Mouse (Mus musculus) CH12.LX (cell line): ENCODE data around the gene Etfa. TPM values are rescaled to one million over a fixed set of nuclear protein-coding genes. Genes with fewer than 3 reads are reported as not detected.

Source experiments
- DNase-seq: peaks from one replicate; pipeline ENCODE4 v3.0.0-alpha.2; 2013; ENCODE audit errors: extremely low read depth
- H3K27ac ChIP-seq: 2 replicates; pipeline ENCODE4 v1.5.1; 2012; ENCODE audit warnings: low read depth, mild to moderate bottlenecking, control low read depth, moderate library complexity; ENCODE audit not compliant: insufficient read depth
- H3K27me3 ChIP-seq: replicated peaks from 2 replicates; pipeline ENCODE3; 2012; ENCODE audit warnings: inconsistent platforms
- H3K36me3 ChIP-seq, 2 experiments: replicated peaks in 1 of 2; 2 replicates each; pipeline versions ENCODE3 to v1.6.1; 2012; ENCODE audit warnings: inconsistent platforms in 1 of 2, low read length in 1 of 2, mild to moderate bottlenecking in 1 of 2, mixed read lengths in 1 of 2, moderate library complexity in 1 of 2; ENCODE audit not compliant: control insufficient read depth in 1 of 2, insufficient read depth in 1 of 2
- H3K4me1 ChIP-seq, 2 experiments: 2 replicates each; pipeline ENCODE4 v1.6.1; 2012; ENCODE audit warnings: inconsistent platforms in 1 of 2, moderate library complexity in 1 of 2; ENCODE audit not compliant: insufficient read depth in 2 of 2, control insufficient read depth in 1 of 2
- H3K4me2 ChIP-seq: 2 replicates; pipeline ENCODE4 v1.6.1; 2012; ENCODE audit warnings: low read depth, mild to moderate bottlenecking, control low read depth; ENCODE audit not compliant: poor library complexity, insufficient read depth, severe bottlenecking
- H3K4me3 ChIP-seq, 3 experiments: fragments of 150-350 bp in 1 of 3; sonication (generic) in 1 of 3; replicated peaks in 1 of 3; 2 replicates each; pipeline versions ENCODE3 to v1.5.1; 2011 to 2012; ENCODE audit warnings: low read depth in 2 of 3, low read length in 2 of 3, mild to moderate bottlenecking in 2 of 3, moderate library complexity in 2 of 3, control low read depth in 1 of 3, improper control_type of control experiment in 1 of 3, inconsistent platforms in 1 of 3, mixed read lengths in 1 of 3; ENCODE audit not compliant: poor library complexity in 1 of 3
- H3K79me2 ChIP-seq: replicated peaks from 2 replicates; pipeline ENCODE4 v1.6.1; 2012; ENCODE audit warnings: mild to moderate bottlenecking, moderate library complexity; ENCODE audit not compliant: control insufficient read depth, poor library complexity, insufficient read depth, severe bottlenecking; ENCODE audit errors: extremely low read depth
- H3K9ac ChIP-seq: 2 replicates; pipeline ENCODE4 v1.6.1; 2012; ENCODE audit warnings: low read depth, mild to moderate bottlenecking, control low read depth, moderate library complexity; ENCODE audit not compliant: insufficient read depth
- H3K9me3 ChIP-seq: replicated peaks from 2 replicates; pipeline ENCODE3; 2012; ENCODE audit warnings: low read length, inconsistent platforms, mixed read lengths
- CHD2 ChIP-seq: IDR thresholded peaks from 2 replicates; pipeline ENCODE4 v1.6.1; 2011; ENCODE audit warnings: low read length, improper control_type of control experiment
- EP300 ChIP-seq: IDR thresholded peaks from 2 replicates; pipeline ENCODE4 v1.6.1; 2011; ENCODE audit warnings: low read length, improper control_type of control experiment
- GABPA ChIP-seq: IDR thresholded peaks from 2 replicates; pipeline ENCODE4 v1.6.1; 2012; ENCODE audit warnings: low read depth, low read length, improper control_type of control experiment, inconsistent platforms; ENCODE audit not compliant: insufficient replicate concordance
- IRF4 ChIP-seq: IDR thresholded peaks from 2 replicates; pipeline ENCODE4 v1.6.1; 2014; ENCODE audit warnings: low read depth, mild to moderate bottlenecking, inconsistent platforms, low read length, improper control_type of control experiment
- JUN ChIP-seq: IDR thresholded peaks from 2 replicates; pipeline ENCODE4 v1.6.1; 2011; ENCODE audit warnings: low read depth, mild to moderate bottlenecking, low read length, improper control_type of control experiment, moderate library complexity; ENCODE audit not compliant: insufficient read depth
- MAFK ChIP-seq: IDR thresholded peaks from 2 replicates; pipeline ENCODE4 v1.6.1; 2011; ENCODE audit warnings: low read length, improper control_type of control experiment; ENCODE audit not compliant: insufficient replicate concordance
- MAZ ChIP-seq: IDR thresholded peaks from 2 replicates; pipeline ENCODE4 v1.6.1; 2012; ENCODE audit warnings: low read depth, mild to moderate bottlenecking, inconsistent platforms, low read length, improper control_type of control experiment, moderate library complexity
- NELFE ChIP-seq: IDR thresholded peaks from 2 replicates; pipeline ENCODE4 v1.6.1; 2011; ENCODE audit warnings: low read depth, low read length, improper control_type of control experiment
- PAX5 ChIP-seq: IDR thresholded peaks from 2 replicates; pipeline ENCODE4 v1.6.1; 2012; ENCODE audit warnings: low read length, inconsistent platforms, mixed read lengths
- POLR2A ChIP-seq: IDR thresholded peaks from 2 replicates; pipeline ENCODE4 v1.6.1; 2011; ENCODE audit warnings: low read depth, mild to moderate bottlenecking, improper control_type of control experiment, low read length
- POLR2AphosphoS2 ChIP-seq: IDR thresholded peaks from 2 replicates; pipeline ENCODE4 v1.6.1; 2011; ENCODE audit warnings: low read depth, low read length, improper control_type of control experiment
- RCOR1 ChIP-seq: conservative IDR thresholded peaks from 2 replicates; pipeline ENCODE4 v1.6.1; 2012; ENCODE audit warnings: low read depth, mild to moderate bottlenecking, inconsistent platforms, low read length, improper control_type of control experiment
- SMC3 ChIP-seq: IDR thresholded peaks from 2 replicates; pipeline ENCODE4 v1.6.1; 2011; ENCODE audit warnings: low read depth, low read length, improper control_type of control experiment
- UBTF ChIP-seq: IDR thresholded peaks from 2 replicates; pipeline ENCODE4 v1.6.1; 2012; ENCODE audit warnings: low read depth, mild to moderate bottlenecking, inconsistent platforms, low read length, improper control_type of control experiment, moderate library complexity
- ZC3H11A ChIP-seq: IDR thresholded peaks from 2 replicates; pipeline ENCODE4 v1.6.1; 2012; ENCODE audit warnings: low read depth, mild to moderate bottlenecking, inconsistent platforms, low read length, improper control_type of control experiment
- ZMIZ1 ChIP-seq: IDR thresholded peaks from 2 replicates; pipeline ENCODE4 v1.6.1; 2012; ENCODE audit warnings: low read depth, mild to moderate bottlenecking, inconsistent platforms, low read length, improper control_type of control experiment
- dilution Hi-C: fragments of 300-500 bp; cut with MboI; formaldehyde crosslinking; loops from 2 replicates; pipeline ENCODE4 v1.14.3; 2020; ENCODE audit warnings: low sequenced_read_pairs; ENCODE audit not compliant: extremely low pct_unique_long_range_greater_than_20kb, extremely low pct_ligation_motif_present
- in situ Hi-C: fragments of 300-500 bp; cut with MboI; formaldehyde crosslinking; loops from 3 replicates; pipeline ENCODE4 v1.14.3; 2019; ENCODE audit warnings: low sequenced_read_pairs, low pct_ligation_motif_present, low pct_unique_long_range_greater_than_20kb, mixed read lengths
- polyA plus RNA-seq: library from polyadenylated mRNA; unstranded; fragments of >175 nt; gene quantifications from 2 replicates; pipeline ENCODE4 v1.2.1, GENCODE M21; 2012; ENCODE audit warnings: low read depth; ENCODE audit not compliant: insufficient read length
- total RNA-seq, 2 experiments: library from RNA; depleted of rRNA; stranded (reverse); fragments of 300-350 nt in 1 of 2; fragments of >200 nt in 1 of 2; gene quantifications; 2 replicates each; pipeline ENCODE4 v1.2.3; 2012 to 2014

Gene Etfa
- total and polyA plus RNA-seq, 3 experiments: 42.7 to 121 (median 69.3) TPM

GRCm38 (mm10) chr9:55482116-55482515, 29.9 kb downstream of the Etfa start:
- H3K4me1 ChIP-seq: no peaks in the 10 kb centered on the region
- peaks cover 10 to 64% of the 10 kb centered on the region in 2 experiments for H3K36me3 ChIP-seq
- H3K4me2 ChIP-seq: no peak overlapping the region
- in situ Hi-C loops (no loop called here), dilution Hi-C loops (no loop called here)
- no peak for DNase-seq
- no peaks in the 10 kb centered on the region for H3K79me2 ChIP-seq
- TF ChIP-seq NELFE (no peak), ZMIZ1 (no peak)
- H3K27ac ChIP-seq: no peak overlapping the region
- H3K27me3 ChIP-seq: no peaks in the 10 kb centered on the region
- no peak overlapping the region for H3K9ac ChIP-seq
- H3K4me3 ChIP-seq: no peak overlapping the region
- no peaks in the 10 kb centered on the region for H3K9me3 ChIP-seq

DNA sequence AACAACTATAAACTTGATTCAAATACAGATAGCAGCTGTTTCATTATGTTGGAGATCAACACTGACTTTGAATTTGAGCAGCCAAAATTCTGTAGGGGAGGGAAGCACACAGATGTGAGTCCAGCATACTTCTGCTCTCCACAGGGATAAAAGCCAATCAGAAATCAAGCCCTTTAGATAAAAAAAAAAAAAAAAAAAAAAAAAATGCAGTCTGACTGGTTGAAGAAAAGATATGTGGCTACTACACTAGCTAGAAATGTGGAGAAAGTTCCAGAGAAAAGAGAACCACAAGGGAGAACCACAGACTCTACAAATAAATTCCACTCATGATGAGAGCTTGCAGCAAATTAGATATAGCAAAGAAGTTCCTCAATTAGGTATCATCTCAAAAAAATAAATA, 33.3 kb downstream of the Etfa start:
- in situ Hi-C loops (no loop called here), dilution Hi-C loops (no loop called here)
- Histone ChIP-seq H3K27me3 (no peaks in the 10 kb centered on the region), H3K36me3 (peaks cover 7 to 53% of the 10 kb centered on the region in 2 experiments), H3K9ac (no peak overlapping the region), H3K27ac (no peak overlapping the region), H3K4me2 (no peak overlapping the region), H3K79me2 (no peaks in the 10 kb centered on the region), H3K4me3 (no peak overlapping the region), H3K9me3 (no peaks in the 10 kb centered on the region), H3K4me1 (no peaks in the 10 kb centered on the region)
- TF ChIP-seq MAZ (no peak), POLR2AphosphoS2 (no peak), GABPA (no peak), UBTF (no peak), SMC3 (no peak), IRF4 (no peak), POLR2A (no peak), JUN (no peak), PAX5 (no peak), CHD2 (no peak), NELFE (no peak), EP300 (no peak), RCOR1 (no peak), ZMIZ1 (no peak), ZC3H11A (no peak), MAFK (no peak)
- no peak for DNase-seq
